Mouse (Mus musculus): ENCODE results near the gene Dcaf15. TPM values are rescaled to one million over a fixed set of nuclear protein-coding genes. Genes with fewer than 3 reads are reported as not detected.

The Dcaf15 gene
- polyA plus RNA-seq, 1 experiment, result 23.7 TPM

DNA sequence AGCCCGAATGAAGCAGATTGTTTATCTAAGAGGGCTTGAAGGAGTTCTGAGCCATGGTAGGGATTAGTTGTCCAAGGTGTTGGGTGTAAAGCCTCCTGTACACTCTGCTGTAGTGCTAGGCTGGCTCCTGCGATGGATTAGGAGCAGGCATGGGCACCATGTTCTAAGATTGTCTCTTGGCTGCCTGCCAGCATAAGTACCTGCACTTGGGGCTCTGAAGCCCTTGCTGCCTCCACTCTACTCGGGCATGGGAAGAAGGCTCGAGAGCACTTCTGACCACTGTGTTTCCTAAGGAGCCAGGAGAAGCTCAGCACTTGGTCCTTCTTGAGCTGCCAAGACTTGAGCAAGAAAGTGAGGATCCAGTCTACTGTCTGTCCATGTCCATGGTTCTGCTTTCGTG lies 25.4 kb downstream of the Dcaf15 start:
- Histone ChIP-seq H3K4me3 (ENCODE audit: insufficient read depth, low read length) (no peak overlapping the region), H3K27ac (ENCODE audit: insufficient read depth, low read depth, low read length) (no peak overlapping the region), H3K4me1 (ENCODE audit: control insufficient read depth, insufficient read depth, low read length) (no peaks in the 10 kb centered on the region)
- no peak for TF ChIP-seq CTCF (IDR thresholded peaks at IDR 0.05; ENCODE audit: low read depth, low read length)

DNA sequence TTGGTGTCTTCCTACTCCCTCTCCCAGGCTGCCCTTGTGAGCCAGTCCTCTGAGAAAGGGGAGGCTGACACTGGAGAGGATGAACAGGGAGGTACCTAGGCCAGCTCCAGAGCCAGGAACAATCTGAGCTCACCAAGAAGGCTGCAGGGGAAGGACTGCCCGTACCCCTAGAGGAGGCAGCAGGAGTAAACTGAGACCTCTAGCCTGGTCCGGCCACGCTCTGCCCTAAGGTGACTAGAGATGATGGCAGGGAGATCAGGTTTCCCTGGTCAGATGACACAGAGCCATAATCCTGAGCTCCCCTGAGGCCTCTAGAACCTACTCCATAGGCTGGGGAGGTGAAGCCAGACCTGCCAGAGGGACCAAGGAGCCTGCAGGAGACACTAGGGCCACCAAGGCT lies 27.7 kb downstream of the Dcaf15 start:
- Histone ChIP-seq H3K4me1 (ENCODE audit: control insufficient read depth, insufficient read depth, low read length) (peaks cover 7% of the 10 kb centered on the region), H3K4me3 (ENCODE audit: insufficient read depth, low read length) (no peak overlapping the region), H3K27ac (ENCODE audit: insufficient read depth, low read depth, low read length) (no peak overlapping the region)
- TF ChIP-seq CTCF (IDR thresholded peaks at IDR 0.05; ENCODE audit: low read depth, low read length) (no peak), POLR2A (IDR thresholded peaks at IDR 0.05; ENCODE audit: borderline replicate concordance, low read depth, low read length) (no peak)

DNA sequence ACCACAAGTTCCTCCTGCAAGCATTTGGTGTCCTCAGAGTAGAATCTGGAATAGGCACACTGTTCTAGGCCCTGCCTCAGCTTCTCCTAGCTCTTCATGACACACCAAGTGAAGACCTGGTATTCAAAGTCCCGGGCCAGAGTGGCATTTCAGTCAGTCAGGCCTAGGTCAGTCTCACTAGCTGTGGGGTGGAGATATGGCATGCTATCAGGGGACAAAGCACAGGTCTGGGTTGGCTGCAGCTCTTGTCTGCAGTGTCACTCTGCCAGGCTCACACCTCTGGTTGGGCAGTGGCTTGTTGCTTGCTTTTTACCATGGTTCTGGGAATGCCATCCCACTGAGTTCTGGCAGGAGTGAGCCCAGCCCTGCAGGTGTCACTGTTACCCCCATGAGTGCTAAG lies 28.2 kb downstream of the Dcaf15 start:
- Histone ChIP-seq H3K27ac (ENCODE audit: insufficient read depth, low read depth, low read length) (no peak overlapping the region), H3K4me3 (ENCODE audit: insufficient read depth, low read length) (no peak overlapping the region), H3K4me1 (ENCODE audit: control insufficient read depth, insufficient read depth, low read length) (peaks cover 11% of the 10 kb centered on the region)
- TF ChIP-seq POLR2A (IDR thresholded peaks at IDR 0.05; ENCODE audit: borderline replicate concordance, low read depth, low read length), result no peak
- no peak for TF ChIP-seq CTCF (IDR thresholded peaks at IDR 0.05; ENCODE audit: low read depth, low read length)

DNA sequence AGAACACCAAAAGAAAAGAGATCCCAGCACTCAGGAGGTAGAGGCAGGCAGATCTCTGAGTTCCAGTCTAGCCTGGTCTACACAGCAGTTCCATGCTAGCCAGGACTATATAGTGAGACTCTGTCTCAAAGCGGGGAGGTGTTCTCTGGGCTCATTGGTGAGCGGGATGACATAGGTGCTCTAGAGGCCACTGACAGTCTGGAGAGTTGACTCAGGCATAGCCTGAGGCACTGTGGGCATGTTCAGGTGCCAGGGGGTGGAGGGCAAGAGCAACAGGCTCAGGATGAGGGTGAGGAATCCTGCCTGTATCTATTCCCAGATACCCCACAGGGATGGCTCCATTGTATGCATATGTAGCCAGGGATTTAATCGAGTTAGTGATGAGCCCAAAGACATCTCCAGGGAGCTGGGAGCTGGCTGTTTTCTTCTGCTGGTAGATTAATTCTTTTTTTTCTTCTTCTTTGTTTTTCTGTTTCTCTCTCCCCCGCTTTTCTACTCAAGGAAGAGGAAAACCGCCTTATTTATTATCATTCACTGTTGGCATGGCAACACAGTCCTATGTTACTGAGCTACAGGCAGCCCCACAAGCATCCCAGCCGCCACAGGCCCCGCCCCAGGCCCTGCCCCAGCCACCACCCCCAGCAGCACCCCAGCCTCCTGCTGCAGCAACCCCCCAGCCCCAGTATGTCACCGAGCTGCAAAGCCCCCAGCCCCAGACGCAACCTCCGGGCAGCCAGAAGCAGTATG lies 31.2 kb downstream of the Dcaf15 start:
- TF ChIP-seq CTCF (IDR thresholded peaks at IDR 0.05; ENCODE audit: low read depth, low read length) (no peak), POLR2A (IDR thresholded peaks at IDR 0.05; ENCODE audit: borderline replicate concordance, low read depth, low read length) (no peak)
- no peak overlapping the region for H3K27ac ChIP-seq (ENCODE audit: insufficient read depth, low read depth, low read length)
- no peak overlapping the region for H3K4me3 ChIP-seq (ENCODE audit: insufficient read depth, low read length)
- H3K4me1 ChIP-seq (ENCODE audit: control insufficient read depth, insufficient read depth, low read length), result peaks cover 41% of the 10 kb centered on the region

DNA sequence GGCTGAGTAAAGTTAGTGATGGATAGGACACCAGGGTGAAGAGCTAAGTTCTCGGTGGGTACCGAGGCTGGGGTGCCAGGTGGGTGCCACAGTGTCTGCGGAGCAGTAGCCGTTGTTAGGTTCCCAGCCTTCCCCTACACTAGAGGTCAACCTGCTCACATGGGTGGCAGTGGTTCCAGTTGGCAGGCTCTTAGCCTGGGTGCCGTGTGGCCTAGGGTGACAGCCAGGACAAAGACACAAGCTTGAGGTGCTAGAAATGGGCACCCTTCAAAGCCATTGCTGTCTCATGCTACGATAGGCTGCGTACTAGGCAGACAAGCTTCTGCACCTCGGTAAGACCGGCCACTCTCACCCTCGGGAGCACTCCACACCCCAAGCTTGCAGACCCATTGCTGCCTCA lies 32.2 kb downstream of the Dcaf15 start:
- TF ChIP-seq CTCF (IDR thresholded peaks at IDR 0.05; ENCODE audit: low read depth, low read length), result no peak
- no peak for TF ChIP-seq POLR2A (IDR thresholded peaks at IDR 0.05; ENCODE audit: borderline replicate concordance, low read depth, low read length)
- Histone ChIP-seq H3K4me1 (ENCODE audit: control insufficient read depth, insufficient read depth, low read length) (peaks cover 50% of the 10 kb centered on the region), H3K4me3 (ENCODE audit: insufficient read depth, low read length) (no peak overlapping the region), H3K27ac (ENCODE audit: insufficient read depth, low read depth, low read length) (no peak overlapping the region)

DNA sequence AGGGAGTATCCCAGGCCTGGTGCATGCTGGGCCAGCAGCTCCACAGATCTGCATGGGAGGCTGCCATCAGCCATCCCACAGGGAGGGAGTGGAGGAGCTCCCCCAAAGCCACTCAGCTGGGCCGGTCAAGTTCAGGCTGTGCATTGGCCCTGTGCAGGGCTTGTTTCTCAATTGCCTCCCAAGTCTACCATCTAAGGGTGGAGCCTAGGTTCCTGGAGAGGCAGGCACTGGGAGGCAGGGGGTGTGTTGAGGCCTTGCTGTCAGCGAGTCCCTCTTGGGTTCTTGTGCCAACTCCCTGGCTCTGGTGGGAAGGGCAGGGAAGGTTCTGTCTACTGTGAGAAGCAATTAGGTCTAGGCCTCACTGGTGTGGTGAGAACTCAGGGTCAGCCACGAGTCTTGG lies 32.6 kb downstream of the Dcaf15 start:
- Histone ChIP-seq H3K4me3 (ENCODE audit: insufficient read depth, low read length) (no peak overlapping the region), H3K27ac (ENCODE audit: insufficient read depth, low read depth, low read length) (0 out of 2 replicates have a peak overlapping the region, but pooled peaks have one; percentile 12), H3K4me1 (ENCODE audit: control insufficient read depth, insufficient read depth, low read length) (peaks cover 50% of the 10 kb centered on the region)
- TF ChIP-seq POLR2A (IDR thresholded peaks at IDR 0.05; ENCODE audit: borderline replicate concordance, low read depth, low read length) (no peak), CTCF (IDR thresholded peaks at IDR 0.05; ENCODE audit: low read depth, low read length) (no peak)

DNA sequence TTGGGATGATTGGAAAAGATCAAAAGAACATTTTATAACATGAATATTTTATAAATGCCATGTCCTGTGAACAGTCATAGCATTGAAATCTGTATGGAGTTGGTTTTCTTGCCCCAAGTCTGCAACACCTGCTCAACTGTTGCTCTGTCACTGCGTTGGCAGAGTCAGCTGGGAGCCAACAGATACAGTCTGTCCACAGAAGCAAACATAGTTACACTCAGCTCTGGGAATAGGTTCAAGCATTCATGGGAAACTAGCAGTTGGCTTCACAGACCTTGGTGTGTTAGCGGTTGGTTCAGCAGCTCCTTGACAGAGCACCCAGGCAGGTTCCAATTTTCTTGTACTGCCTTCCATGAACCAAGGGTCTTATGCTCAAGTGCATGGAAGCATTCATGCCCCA lies 33.9 kb downstream of the Dcaf15 start:
- H3K4me1 ChIP-seq (ENCODE audit: control insufficient read depth, insufficient read depth, low read length), result peaks cover 50% of the 10 kb centered on the region
- H3K4me3 ChIP-seq (ENCODE audit: insufficient read depth, low read length), result no peak overlapping the region
- H3K27ac ChIP-seq (ENCODE audit: insufficient read depth, low read depth, low read length), result no peak overlapping the region
- TF ChIP-seq POLR2A (IDR thresholded peaks at IDR 0.05; ENCODE audit: borderline replicate concordance, low read depth, low read length) (no peak), CTCF (IDR thresholded peaks at IDR 0.05; ENCODE audit: low read depth, low read length) (no peak)

DNA sequence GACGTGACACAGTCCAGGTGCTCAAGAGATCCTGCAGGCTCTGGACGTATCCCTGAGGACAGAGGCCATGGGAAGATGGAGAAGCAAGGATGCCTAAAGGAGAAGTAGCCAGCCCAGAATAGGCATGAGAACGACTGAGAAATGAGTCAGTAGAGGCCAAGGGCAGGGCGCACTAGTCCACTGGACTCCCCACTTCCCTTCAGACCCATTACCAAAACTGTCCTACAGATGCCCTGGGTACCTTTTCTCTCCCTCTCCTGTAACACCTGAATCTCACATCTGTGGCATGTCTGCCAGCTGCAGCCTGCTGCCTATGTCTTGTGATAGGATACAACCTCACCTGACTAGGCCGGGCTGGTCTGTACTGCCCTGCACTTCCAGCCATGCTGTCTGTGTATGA lies 34.3 kb downstream of the Dcaf15 start:
- TF ChIP-seq CTCF (IDR thresholded peaks at IDR 0.05; ENCODE audit: low read depth, low read length) (no peak), POLR2A (IDR thresholded peaks at IDR 0.05; ENCODE audit: borderline replicate concordance, low read depth, low read length) (no peak)
- H3K27ac ChIP-seq (ENCODE audit: insufficient read depth, low read depth, low read length), result 0 out of 2 replicates have a peak overlapping the region, but pooled peaks have one; percentile 3
- H3K4me1 ChIP-seq (ENCODE audit: control insufficient read depth, insufficient read depth, low read length), result peaks cover 53% of the 10 kb centered on the region
- H3K4me3 ChIP-seq (ENCODE audit: insufficient read depth, low read length), result no peak overlapping the region

DNA sequence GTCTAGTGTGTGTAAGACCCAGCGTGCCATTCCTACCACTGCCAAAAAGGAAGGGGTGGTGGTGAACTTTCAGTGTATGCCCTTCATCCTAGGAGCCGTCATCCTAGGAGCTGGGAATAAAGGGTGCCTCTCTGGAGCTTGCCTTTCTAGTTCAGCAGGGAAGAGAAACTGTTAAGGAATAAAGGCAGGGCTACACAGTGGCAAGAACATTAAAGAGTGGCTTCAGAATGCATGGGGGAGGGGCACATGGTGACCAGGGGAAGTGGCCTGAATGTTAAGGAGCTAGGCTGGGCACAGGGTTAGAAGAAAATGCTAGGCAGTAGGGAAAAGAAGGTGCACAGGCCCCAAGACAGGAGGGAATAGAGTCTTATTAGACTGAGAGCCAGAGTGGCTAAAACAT lies 34.8 kb downstream of the Dcaf15 start:
- peaks cover 57% of the 10 kb centered on the region for H3K4me1 ChIP-seq (ENCODE audit: control insufficient read depth, insufficient read depth, low read length)

DNA sequence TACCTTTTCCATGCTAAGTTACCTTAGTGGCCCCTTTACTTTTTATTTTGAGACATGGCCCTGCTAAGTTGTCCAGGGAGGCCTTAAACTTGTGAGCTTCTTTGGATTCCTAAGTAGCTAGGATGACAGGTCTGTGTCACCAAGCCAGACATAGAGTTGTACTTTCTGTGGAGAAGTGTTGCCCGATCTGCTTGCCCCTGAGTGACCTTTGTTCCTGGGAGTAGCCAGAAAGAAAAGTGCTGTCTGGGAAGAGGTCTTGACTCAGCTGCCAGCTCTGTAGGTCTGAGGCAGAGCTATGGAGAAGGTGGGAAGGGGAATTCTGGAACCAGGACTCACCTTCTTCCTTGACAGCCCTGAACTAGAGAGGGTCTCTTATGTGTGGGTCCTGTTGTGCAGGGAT lies 35.4 kb downstream of the Dcaf15 start:
- Histone ChIP-seq H3K27ac (ENCODE audit: insufficient read depth, low read depth, low read length) (no peak overlapping the region), H3K4me3 (ENCODE audit: insufficient read depth, low read length) (no peak overlapping the region), H3K4me1 (ENCODE audit: control insufficient read depth, insufficient read depth, low read length) (peaks cover 60% of the 10 kb centered on the region)
- TF ChIP-seq POLR2A (IDR thresholded peaks at IDR 0.05; ENCODE audit: borderline replicate concordance, low read depth, low read length) (no peak), CTCF (IDR thresholded peaks at IDR 0.05; ENCODE audit: low read depth, low read length) (no peak)

More for the DNA sequence above, 34.8 kb downstream of the Dcaf15 start:
- Histone ChIP-seq H3K4me3 (ENCODE audit: insufficient read depth, low read length) (no peak overlapping the region), H3K27ac (ENCODE audit: insufficient read depth, low read depth, low read length) (0 out of 2 replicates have a peak overlapping the region, but pooled peaks have one; percentile 3)
- TF ChIP-seq POLR2A (IDR thresholded peaks at IDR 0.05; ENCODE audit: borderline replicate concordance, low read depth, low read length), result no peak
- TF ChIP-seq CTCF (IDR thresholded peaks at IDR 0.05; ENCODE audit: low read depth, low read length), result no peak

Measured in bone marrow macrophage, adult 2 months (primary cell).